Mouse (Mus musculus) olfactory bulb, adult 2 months (tissue): ENCODE results near the gene Tuba8.

ENCODE experiments used
- CTCF ChIP-seq: fragments of 200-500 bp; IDR thresholded peaks from 2 replicates; pipeline ENCODE4 v1.5.1; 2012; ENCODE audit warnings: low read depth, mild to moderate bottlenecking, low read length, moderate library complexity; ENCODE audit not compliant: insufficient read depth
- POLR2A ChIP-seq: fragments of 200-500 bp; IDR thresholded peaks from 2 replicates; pipeline ENCODE4 v1.6.1; 2012; ENCODE audit warnings: mild to moderate bottlenecking, low read depth, low read length, moderate library complexity; ENCODE audit not compliant: insufficient read depth

DNA sequence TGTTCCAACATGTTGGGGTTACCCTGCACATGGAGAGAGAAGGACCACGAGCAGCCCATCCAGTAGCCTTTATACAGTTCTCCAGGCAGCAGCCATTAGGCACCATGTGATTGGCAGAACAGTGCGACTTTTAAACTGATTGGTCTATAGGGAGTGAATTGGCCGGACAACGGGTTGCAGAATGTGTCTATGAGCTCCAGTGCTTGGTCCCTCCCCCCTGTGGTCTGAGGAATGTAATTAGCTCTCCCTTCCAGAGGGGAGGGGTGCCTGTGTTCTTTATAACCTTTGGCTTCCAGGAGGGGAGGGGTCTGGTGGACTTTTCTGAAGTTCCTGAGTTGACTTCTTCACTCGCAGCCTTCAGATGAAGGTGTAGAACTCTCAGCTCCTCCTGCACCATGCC is 8.5 kb upstream of the Tuba8 start:
- TF ChIP-seq CTCF = no peak
- TF ChIP-seq POLR2A = no peak
